Mouse (Mus musculus) frontal cortex, postnatal 36 days (tissue): ENCODE results near the gene Stard13.

Experiments
- DNase-seq, 2 experiments: peaks; one replicate each; pipeline ENCODE4 v3.0.0; 2022; ENCODE audit warnings: low spot score in 2 of 2

Gene Stard13

DNA sequence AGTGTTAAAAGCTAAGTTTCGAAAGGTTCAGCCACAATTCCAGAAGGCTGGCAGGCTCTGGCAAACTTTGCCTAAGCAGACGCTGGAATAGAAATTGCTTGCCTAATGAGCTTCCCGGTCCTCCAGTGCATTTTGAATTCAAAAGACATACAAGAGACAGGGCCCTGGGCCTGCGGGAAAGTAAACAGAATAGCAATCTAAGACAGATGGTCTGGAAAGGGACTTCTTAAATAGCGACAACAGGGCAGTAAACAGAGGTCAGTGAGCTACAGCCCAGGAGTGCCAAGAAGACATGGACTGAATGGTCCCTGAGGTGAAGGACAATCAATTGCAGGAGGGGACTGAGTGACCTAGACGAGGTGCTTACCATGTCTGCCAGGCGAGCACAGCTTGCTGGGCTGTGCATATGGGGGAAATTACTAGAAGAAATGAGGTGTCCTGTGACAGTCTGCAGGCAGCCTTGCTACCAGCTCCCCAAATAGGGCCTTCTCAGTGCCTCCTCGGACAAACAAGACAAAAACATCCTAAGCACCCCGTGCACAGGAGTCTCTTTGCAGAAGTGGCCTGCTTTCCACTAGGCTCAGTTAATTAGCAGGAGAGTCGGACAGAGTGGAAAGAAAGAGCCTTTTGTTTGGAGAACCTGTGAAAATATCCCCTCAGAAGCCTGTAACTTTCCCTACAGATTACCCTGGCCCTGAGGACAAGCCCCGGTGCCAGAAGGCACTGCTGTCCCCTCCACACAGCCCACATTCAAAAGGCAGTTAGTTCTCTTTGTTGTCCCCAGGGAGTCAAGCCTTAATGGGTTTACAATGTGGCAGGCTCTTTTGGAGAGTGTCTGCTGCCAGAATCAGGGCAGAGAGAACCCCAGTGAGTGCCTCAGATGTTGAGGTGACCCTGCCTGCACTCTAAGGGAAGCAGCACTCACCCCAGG, 90.7 kb downstream of the Stard13 start:
- DNase-seq = no peak

- no peak for DNase-seq
These were observed 91.4 kb downstream of the Stard13 start for GRCm38 (mm10) chr5:151142241-151142640.

DNA sequence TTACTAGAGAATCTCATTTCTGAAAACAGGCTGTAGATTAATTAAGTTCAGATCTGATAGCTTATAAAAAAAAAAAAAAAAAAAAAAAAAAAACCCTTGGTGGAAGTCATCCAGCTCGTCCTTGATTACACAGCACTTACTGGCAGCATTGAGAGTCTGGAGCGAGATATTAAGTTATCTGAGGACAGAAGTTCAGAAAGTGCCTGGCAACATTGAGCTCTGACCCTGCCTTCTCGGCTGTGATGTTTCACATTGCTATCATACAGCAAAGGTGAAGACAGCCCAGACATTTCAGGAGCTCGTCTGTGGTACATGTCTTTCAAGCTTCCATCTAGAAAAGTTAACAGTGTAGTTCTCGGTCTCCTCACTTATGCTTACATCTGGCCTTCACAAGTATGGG, 95.7 kb downstream of the Stard13 start:
- no peak for DNase-seq

GRCm38 (mm10) chr5:151137311-151137710, 96.3 kb downstream of the Stard13 start:
- DNase-seq = peak in 1 of 2 experiments; percentile 54

GRCm38 (mm10) chr5:151135965-151136364, 97.7 kb downstream of the Stard13 start:
- DNase-seq = peak; percentile 15 to 53

DNA sequence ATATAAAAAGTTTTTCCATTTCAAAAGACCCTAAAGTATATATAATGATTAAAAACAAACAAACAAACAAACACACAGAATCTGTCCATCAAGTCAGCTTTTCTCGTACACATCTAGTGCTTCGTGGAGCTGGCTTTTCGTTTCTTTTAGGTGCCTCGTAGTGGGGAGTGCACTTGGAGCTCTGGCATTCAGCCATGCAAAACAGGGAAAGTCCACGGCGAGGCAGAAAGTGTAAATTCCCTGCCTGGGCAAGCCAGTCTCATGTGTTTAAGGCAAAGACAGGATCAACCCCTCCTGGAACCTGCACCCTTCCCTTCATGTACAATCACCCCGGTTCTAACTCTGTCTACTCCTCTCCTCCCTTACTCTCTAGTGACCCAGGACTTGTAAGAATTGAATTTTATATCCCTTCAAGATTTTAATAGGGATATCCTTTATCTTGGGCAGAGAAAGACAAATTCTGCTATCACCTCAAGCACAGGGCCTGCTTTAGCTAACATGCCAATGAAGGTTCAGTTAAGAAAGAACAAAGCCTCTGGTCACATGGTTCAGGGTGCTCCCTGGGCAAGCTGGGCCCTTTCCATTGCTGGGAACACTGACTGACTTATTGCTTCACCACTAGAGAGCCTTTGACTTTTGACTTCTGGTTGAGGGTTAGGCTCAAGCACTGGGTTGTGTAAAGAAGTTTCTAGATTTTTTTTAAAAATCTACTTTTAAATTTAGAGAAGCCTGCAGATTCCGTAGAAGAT, 98.4 kb downstream of the Stard13 start:
- DNase-seq = no peak

DNA sequence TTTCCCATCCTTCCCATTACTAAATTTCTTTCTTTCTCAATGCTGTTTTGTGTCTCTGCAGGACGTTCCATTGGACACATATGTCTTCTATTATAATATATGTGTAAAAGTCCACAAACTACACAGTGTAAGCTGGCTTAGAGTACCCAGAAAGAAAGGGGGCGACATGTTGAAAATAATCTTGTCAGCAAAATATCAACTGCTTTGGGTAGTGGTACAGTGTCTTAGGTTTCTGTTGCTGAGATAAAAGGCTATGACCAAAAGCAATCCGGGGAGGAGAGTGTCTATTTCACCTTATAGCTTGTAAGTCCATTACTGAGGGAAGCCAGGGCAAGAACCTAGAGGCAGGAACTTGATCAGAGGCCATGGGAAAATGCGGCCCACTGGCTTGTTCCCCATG, 99.4 kb downstream of the Stard13 start:
- no peak for DNase-seq

GRCm38 (mm10) chr5:151133744-151134143, 99.9 kb downstream of the Stard13 start:
- no peak for DNase-seq

GRCm38 (mm10) chr5:151129762-151130161, 103.9 kb downstream of the Stard13 start:
- DNase-seq = no peak

DNA sequence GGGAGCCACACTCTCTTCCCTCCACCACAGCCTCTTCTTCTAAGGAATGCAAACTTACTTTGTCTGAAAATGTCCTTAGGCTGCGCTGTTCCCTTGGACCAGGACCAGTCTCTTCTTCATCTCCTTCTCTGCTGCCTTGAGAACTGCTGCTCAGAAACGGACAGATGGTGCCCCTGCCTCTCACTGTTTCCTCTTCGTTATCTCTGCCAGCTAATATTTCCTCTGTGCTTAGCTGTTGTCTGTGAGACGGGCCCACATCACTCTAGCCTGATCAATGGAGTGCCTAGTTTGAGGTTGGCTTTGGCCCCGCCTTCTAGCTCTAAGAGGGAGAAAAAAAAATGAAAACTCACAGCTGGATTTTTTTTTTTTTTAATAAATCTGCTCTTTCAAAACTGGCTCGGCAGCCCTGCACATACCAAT, 106.3 kb downstream of the Stard13 start:
- DNase-seq = no peak

DNA sequence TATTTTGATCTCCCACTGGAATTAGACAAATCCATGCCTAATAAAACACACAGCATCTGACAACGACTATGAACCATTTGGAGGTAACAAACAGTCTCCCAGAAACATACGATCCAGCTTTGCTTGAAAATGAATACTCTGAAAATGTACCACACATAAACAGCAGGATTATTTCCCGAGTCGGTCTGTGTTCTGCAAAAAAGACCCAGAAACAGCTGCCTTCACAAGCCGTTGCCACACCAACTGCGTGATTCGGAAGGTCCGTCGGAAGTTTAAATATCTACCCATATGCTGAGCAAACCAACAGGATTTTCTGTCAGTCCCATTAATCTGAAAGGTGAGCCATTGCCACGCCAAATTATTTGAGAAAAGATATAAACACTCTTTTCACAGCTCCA, 107.0 kb downstream of the Stard13 start:
- no peak for DNase-seq

GRCm38 (mm10) chr5:151125985-151126607, 107.5 kb downstream of the Stard13 start:
- no peak for DNase-seq

DNA sequence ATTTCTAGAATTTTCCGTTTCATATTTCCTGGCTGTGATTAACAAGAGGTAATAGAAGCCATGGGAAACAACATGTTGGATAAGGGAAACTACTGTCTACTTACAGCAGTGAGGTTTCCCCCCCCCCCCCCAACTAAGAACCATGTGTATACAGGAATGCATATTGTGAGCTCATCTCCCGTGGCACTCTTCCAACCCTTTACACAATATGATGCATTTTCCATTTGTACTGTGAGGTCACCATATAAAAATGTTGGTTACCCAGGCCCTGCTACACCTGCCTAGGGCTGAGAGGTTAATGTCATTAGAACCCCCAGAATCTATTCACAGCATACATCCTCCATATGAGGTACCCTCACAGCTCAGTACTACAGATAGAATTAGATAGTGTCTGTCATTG, 115.8 kb downstream of the Stard13 start:
- DNase-seq = no peak

DNA sequence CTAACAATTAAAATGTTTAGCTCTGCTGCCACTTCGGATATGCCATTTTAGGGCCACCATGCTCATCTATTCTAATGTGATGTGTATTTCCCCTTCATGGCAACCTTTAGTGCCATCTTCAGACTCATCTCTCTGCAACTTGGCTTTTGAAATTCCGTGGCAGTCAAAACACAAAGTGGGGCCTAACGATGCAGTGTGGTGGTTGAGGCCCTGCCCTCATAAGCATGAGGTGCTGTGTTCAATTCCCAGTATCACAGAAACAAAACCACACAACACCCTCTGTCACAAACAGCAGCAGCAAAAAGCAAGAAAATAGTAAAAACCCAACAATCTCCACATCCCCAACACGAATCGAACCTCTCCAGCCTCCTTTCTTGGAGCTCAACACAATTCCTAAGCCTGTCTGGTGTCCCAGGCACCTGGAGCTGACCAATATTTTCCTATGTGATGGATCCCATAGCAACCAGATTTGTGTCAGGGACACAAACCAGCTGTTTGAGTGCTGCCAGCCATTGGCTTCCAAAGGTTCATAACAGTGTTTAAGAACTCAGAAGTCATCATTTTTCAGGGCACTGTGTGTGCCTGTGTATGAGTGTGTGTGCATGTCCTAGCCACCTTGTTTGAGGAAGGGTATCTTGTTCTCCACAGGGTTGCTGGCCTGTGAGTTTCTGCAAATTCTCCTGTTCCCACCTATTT, 117.3 kb downstream of the Stard13 start:
- DNase-seq = no peak

- DNase-seq = no peak
These were observed 120.9 kb downstream of the Stard13 start for GRCm38 (mm10) chr5:151112743-151113142.

GRCm38 (mm10) chr5:151111080-151111871, 122.4 kb downstream of the Stard13 start:
- no peak for DNase-seq

- DNase-seq = peak in 1 of 2 experiments; percentile 69
These were observed 123.2 kb downstream of the Stard13 start for GRCm38 (mm10) chr5:151110461-151110908.

- no peak for DNase-seq
These were observed 123.8 kb downstream of the Stard13 start for GRCm38 (mm10) chr5:151109822-151110221.

DNA sequence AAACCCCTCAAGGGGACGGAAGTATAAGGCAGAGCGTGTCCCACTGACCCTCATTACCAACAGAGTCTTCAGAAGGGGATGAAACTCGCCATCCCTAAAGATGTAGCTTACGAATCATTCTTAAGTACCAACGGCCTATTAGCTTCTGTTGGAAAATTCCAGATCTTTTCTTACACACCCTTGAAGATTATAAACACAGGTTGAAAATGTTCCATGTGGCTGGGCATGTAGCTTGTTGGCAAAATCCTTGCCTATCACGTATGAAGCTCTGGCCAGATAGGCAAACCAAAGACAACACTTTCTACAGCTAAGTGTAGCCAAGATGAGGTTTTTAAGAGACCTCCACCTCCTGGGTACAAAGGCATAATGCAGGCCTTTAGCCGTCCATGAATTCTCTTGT, 124.7 kb downstream of the Stard13 start:
- DNase-seq = no peak

GRCm38 (mm10) chr5:151108291-151108897, 125.2 kb downstream of the Stard13 start:
- DNase-seq = no peak
